Mouse (Mus musculus): ENCODE results near the gene Eif2ak3.
A peak's percentile ranks its signal among the peaks of the same experiment; 100 is the strongest.

Eif2ak3 gene

GRCm38 (mm10) chr6:70831179-70831839 lies 13.0 kb upstream of the Eif2ak3 start:
- no peak for DNase-seq

- DNase-seq, result no peak
Observed at GRCm38 (mm10) chr6:70837297-70837696, 7.0 kb upstream of the Eif2ak3 start.

- DNase-seq, result no peak
Observed at GRCm38 (mm10) chr6:70838532-70838931, 5.8 kb upstream of the Eif2ak3 start.

- no peak for DNase-seq
Observed at GRCm38 (mm10) chr6:70840281-70840680, 4.0 kb upstream of the Eif2ak3 start.

- no peak for DNase-seq
Observed at GRCm38 (mm10) chr6:70842991-70843390, 1.3 kb upstream of the Eif2ak3 start.

- DNase-seq, result no peak
Observed at GRCm38 (mm10) chr6:70844896-70845646, 756 bp downstream of the Eif2ak3 start.

GRCm38 (mm10) chr6:70847386-70847785 lies 3.1 kb downstream of the Eif2ak3 start:
- no peak for DNase-seq

GRCm38 (mm10) chr6:70853371-70853770 lies 9.1 kb downstream of the Eif2ak3 start:
- DNase-seq, result no peak

GRCm38 (mm10) chr6:70855529-70856309 lies 11.4 kb downstream of the Eif2ak3 start:
- DNase-seq, result no peak

- DNase-seq, result no peak
Observed at GRCm38 (mm10) chr6:70862726-70863125, 18.4 kb downstream of the Eif2ak3 start.

- DNase-seq, result no peak
Observed at GRCm38 (mm10) chr6:70864285-70864684, 20.0 kb downstream of the Eif2ak3 start.

GRCm38 (mm10) chr6:70866761-70867160 lies 22.4 kb downstream of the Eif2ak3 start:
- DNase-seq, result no peak

GRCm38 (mm10) chr6:70867297-70867696 lies 23.0 kb downstream of the Eif2ak3 start:
- DNase-seq, result no peak

GRCm38 (mm10) chr6:70871511-70871980 lies 27.2 kb downstream of the Eif2ak3 start:
- DNase-seq, result no peak

- DNase-seq, result peak; percentile 23
Observed at GRCm38 (mm10) chr6:70872128-70872527, 27.8 kb downstream of the Eif2ak3 start.

GRCm38 (mm10) chr6:70872570-70872969 lies 28.3 kb downstream of the Eif2ak3 start:
- DNase-seq, result no peak

- DNase-seq, result no peak
Observed at GRCm38 (mm10) chr6:70874035-70874775, 29.9 kb downstream of the Eif2ak3 start.

- DNase-seq, result no peak
Observed at GRCm38 (mm10) chr6:70875017-70875416, 30.7 kb downstream of the Eif2ak3 start.

GRCm38 (mm10) chr6:70880714-70881304 lies 36.5 kb downstream of the Eif2ak3 start:
- DNase-seq, result peak; percentile 56

GRCm38 (mm10) chr6:70887993-70888392 lies 43.7 kb downstream of the Eif2ak3 start:
- DNase-seq, result no peak

- DNase-seq, result no peak
Observed at GRCm38 (mm10) chr6:70898166-70898565, 53.9 kb downstream of the Eif2ak3 start.

GRCm38 (mm10) chr6:70899594-70900003 lies 55.3 kb downstream of the Eif2ak3 start:
- DNase-seq, result no peak
